Mouse (Mus musculus) neural tube, embryonic 13.5 days (tissue): ENCODE measurements at regions not wholly inside any gene's neighbourhood (a gene's known extent, or its start where the extent isn't known, plus 50 kb on each side); places are given as distances from the start of the nearest gene placed in this dataset.

Experiments used
- ATAC-seq: fragments of 200-750 bp; cut with Nextera tagmentation; 2 replicates; pipeline ENCODE4 v1.8.0; 2017; ENCODE audit warnings: low read depth, mild to moderate bottlenecking, moderate TSS enrichment, moderate library complexity
- H3K27ac ChIP-seq: fragments of 300-500 bp; sonication (generic); replicated peaks from 2 replicates; pipeline ENCODE4 v1.5.1; 2015; ENCODE audit warnings: moderate library complexity, mild to moderate bottlenecking, inconsistent platforms
- H3K27me3 ChIP-seq: fragments of 300-500 bp; sonication (generic); 2 replicates; pipeline ENCODE4 v1.6.1; 2015; ENCODE audit warnings: mild to moderate bottlenecking, inconsistent platforms
- H3K36me3 ChIP-seq: fragments of 300-500 bp; sonication (generic); 2 replicates; pipeline ENCODE4 v1.6.1; 2015; ENCODE audit warnings: mild to moderate bottlenecking, inconsistent platforms
- H3K4me1 ChIP-seq: fragments of 300-500 bp; sonication (generic); replicated peaks from 2 replicates; pipeline ENCODE4 v1.6.1; 2015; ENCODE audit warnings: inconsistent platforms
- H3K4me2 ChIP-seq: fragments of 300-500 bp; sonication (generic); 2 replicates; pipeline ENCODE4 v1.6.1; 2015; ENCODE audit warnings: inconsistent platforms, mild to moderate bottlenecking, moderate library complexity
- H3K4me3 ChIP-seq: fragments of 300-500 bp; sonication (generic); 2 replicates; pipeline ENCODE4 v1.5.1; 2015; ENCODE audit warnings: mild to moderate bottlenecking, inconsistent platforms
- H3K9ac ChIP-seq: fragments of 300-500 bp; sonication (generic); 2 replicates; pipeline ENCODE4 v1.6.1; 2015; ENCODE audit warnings: moderate library complexity, mild to moderate bottlenecking, inconsistent platforms
- H3K9me3 ChIP-seq: fragments of 300-500 bp; sonication (generic); 2 replicates; pipeline ENCODE4 v1.6.1; 2016; ENCODE audit warnings: inconsistent platforms
- WGBS: fragments of 180-500 bp; shearing (Covaris S2); methylation state at CpG from one replicate; pipeline ENCODE4 v1.1.7; 2015; 5-methylcytosine and 5-hydroxymethylcytosine counted together

- no peaks in the 10 kb centered on the region for H3K27me3 ChIP-seq
- no peaks in the 10 kb centered on the region for H3K9me3 ChIP-seq
- H3K36me3 ChIP-seq = no peaks in the 10 kb centered on the region
- no peak overlapping the region for H3K27ac ChIP-seq
- H3K4me2 ChIP-seq = no peak overlapping the region
- 77% methylated on average over 7 of the region's 7 CpGs for WGBS
- no peak for ATAC-seq
- H3K4me3 ChIP-seq = no peak overlapping the region
- H3K4me1 ChIP-seq = peaks cover 16% of the 10 kb centered on the region
- no peak overlapping the region for H3K9ac ChIP-seq
Observed at GRCm38 (mm10) chr3:103465132-103465690, 109.8 kb upstream of the Syt6 start.

DNA sequence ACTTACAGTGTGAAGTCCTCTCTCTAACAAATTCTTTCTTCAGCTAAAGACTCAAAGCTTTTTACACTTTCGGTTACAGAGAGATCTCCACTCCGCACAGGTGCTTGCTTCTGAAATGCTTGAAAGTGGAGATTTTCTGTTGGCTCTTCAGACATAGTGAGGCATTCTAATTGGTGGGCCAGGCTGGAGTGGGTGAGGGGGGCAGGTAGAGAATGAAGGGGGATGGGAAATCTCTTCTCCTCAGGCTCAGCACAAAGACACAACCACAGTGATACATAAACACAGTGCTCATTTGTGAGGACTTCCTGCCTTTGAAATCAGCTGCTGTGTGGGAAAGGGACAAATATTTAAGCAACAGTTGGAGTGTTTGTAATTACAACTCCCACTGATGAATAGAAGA lies 109.1 kb upstream of the Syt6 start:
- no peak for ATAC-seq
- Histone ChIP-seq H3K36me3 (no peaks in the 10 kb centered on the region), H3K27me3 (no peaks in the 10 kb centered on the region), H3K9ac (no peak overlapping the region), H3K9me3 (no peaks in the 10 kb centered on the region), H3K4me1 (peaks cover 16% of the 10 kb centered on the region), H3K27ac (no peak overlapping the region), H3K4me3 (no peak overlapping the region), H3K4me2 (no peak overlapping the region)
- WGBS = 61% methylated on average over 2 of the region's 2 CpGs

GRCm38 (mm10) chr3:103470586-103471400 lies 104.2 kb upstream of the Syt6 start:
- no peak for ATAC-seq
- WGBS = 91% methylated on average over 15 of the region's 15 CpGs
- H3K27me3 ChIP-seq = no peaks in the 10 kb centered on the region
- no peak overlapping the region for H3K4me2 ChIP-seq
- no peaks in the 10 kb centered on the region for H3K9me3 ChIP-seq
- H3K9ac ChIP-seq = no peak overlapping the region
- H3K4me3 ChIP-seq = no peak overlapping the region
- no peaks in the 10 kb centered on the region for H3K36me3 ChIP-seq
- 0 out of 2 replicates have a peak, but pooled peaks cover 4% of the 10 kb centered on the region for H3K4me1 ChIP-seq
- no peak overlapping the region for H3K27ac ChIP-seq

- Histone ChIP-seq H3K4me2 (no peak overlapping the region), H3K9me3 (no peaks in the 10 kb centered on the region), H3K27me3 (no peaks in the 10 kb centered on the region), H3K4me3 (no peak overlapping the region), H3K4me1 (no peaks in the 10 kb centered on the region), H3K27ac (no peak overlapping the region), H3K9ac (no peak overlapping the region), H3K36me3 (no peaks in the 10 kb centered on the region)
- ATAC-seq = no peak
- 86% methylated on average over 10 of the region's 10 CpGs for WGBS
Observed at GRCm38 (mm10) chr3:103472598-103472997, 102.4 kb upstream of the Syt6 start.

DNA sequence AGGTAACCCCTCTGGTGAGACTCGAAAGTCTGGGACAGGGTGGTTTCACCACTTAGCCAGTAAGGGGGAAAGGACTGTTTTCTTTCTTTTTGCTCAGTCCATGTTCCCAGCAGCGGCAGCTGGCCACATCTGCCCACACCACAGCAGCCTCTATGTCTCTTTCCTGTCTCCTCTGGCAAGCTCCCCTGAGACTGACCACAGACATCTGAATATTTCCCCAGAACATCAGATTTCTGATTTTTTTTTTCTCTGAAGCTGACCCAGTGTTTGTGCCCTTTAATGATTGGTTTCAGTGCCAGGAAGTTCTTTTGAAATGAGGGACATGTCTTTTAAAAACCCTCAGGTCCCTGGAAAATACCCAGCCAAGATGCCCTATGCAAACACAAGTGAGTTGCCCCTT lies 101.7 kb upstream of the Syt6 start:
- Histone ChIP-seq H3K4me1 (no peaks in the 10 kb centered on the region), H3K4me2 (no peak overlapping the region), H3K36me3 (no peaks in the 10 kb centered on the region), H3K9me3 (no peaks in the 10 kb centered on the region), H3K4me3 (no peak overlapping the region), H3K9ac (no peak overlapping the region), H3K27me3 (no peaks in the 10 kb centered on the region), H3K27ac (no peak overlapping the region)
- WGBS = 77% methylated on average over 2 of the region's 2 CpGs
- ATAC-seq = no peak

GRCm38 (mm10) chr3:103479845-103480543 lies 95.0 kb upstream of the Syt6 start:
- Histone ChIP-seq H3K4me3 (no peak overlapping the region), H3K36me3 (no peaks in the 10 kb centered on the region), H3K4me2 (no peak overlapping the region), H3K9me3 (no peaks in the 10 kb centered on the region), H3K27ac (no peak overlapping the region), H3K27me3 (no peaks in the 10 kb centered on the region), H3K4me1 (no peaks in the 10 kb centered on the region), H3K9ac (no peak overlapping the region)
- 61% methylated on average over 2 of the region's 2 CpGs for WGBS
- no peak for ATAC-seq

DNA sequence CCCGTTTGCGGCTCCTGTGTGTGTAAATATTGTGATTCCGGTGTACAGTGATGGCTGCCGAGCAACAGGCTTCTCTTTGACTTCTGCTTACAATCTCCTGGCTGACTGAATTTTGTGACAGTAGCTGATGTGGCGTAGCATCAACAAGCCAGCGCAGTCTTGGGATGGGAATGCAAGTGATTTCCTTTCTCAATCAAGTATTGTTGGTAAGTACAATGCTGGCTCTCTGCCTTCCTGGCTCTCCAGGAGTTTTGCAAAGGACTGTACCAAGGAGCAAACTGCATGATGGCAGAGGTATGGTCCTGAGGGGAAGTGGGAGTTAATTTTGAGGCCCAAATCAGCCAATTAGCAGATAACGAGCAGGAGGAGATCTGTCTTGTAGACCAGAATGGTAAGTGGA lies 94.4 kb upstream of the Syt6 start:
- H3K4me1 ChIP-seq = no peaks in the 10 kb centered on the region
- no peak for ATAC-seq
- WGBS = 87% methylated on average over 7 of the region's 7 CpGs

DNA sequence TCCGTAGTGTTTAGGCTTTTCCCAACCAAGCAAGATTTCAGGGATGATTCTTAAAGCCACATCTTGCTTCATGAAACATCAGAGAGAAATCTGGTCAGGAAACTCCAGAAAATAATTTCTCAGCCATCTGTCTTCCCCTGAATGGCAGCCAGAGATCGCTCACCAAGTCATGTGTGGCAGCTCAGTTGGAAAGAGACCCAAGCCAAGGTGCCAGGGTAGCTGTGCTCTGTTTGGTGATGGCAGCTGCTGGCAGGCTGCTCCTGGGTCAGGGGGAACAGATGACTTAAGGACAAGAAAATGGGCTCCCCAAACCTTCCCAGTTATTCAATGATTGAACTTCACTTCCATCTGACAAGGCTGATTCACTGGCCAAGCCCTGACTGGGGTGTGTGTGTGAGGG lies 91.7 kb upstream of the Syt6 start:
- Histone ChIP-seq H3K9me3 (no peaks in the 10 kb centered on the region), H3K4me1 (no peaks in the 10 kb centered on the region), H3K4me2 (no peak overlapping the region), H3K27ac (no peak overlapping the region), H3K4me3 (no peak overlapping the region), H3K36me3 (no peaks in the 10 kb centered on the region), H3K9ac (no peak overlapping the region), H3K27me3 (no peaks in the 10 kb centered on the region)
- 88% methylated on average over 2 of the region's 2 CpGs for WGBS
- no peak for ATAC-seq

More for the DNA sequence above, 94.4 kb upstream of the Syt6 start:
- Histone ChIP-seq H3K4me3 (no peak overlapping the region), H3K36me3 (no peaks in the 10 kb centered on the region), H3K27ac (no peak overlapping the region), H3K9ac (no peak overlapping the region), H3K4me2 (no peak overlapping the region), H3K9me3 (no peaks in the 10 kb centered on the region), H3K27me3 (no peaks in the 10 kb centered on the region)

GRCm38 (mm10) chr3:103483762-103484161 lies 91.3 kb upstream of the Syt6 start:
- H3K4me1 ChIP-seq = no peaks in the 10 kb centered on the region
- WGBS = 72% methylated on average over 3 of the region's 3 CpGs
- no peaks in the 10 kb centered on the region for H3K9me3 ChIP-seq
- no peak overlapping the region for H3K4me2 ChIP-seq
- no peak overlapping the region for H3K4me3 ChIP-seq
- H3K36me3 ChIP-seq = no peaks in the 10 kb centered on the region
- H3K27me3 ChIP-seq = no peaks in the 10 kb centered on the region
- no peak overlapping the region for H3K9ac ChIP-seq
- H3K27ac ChIP-seq = no peak overlapping the region
- no peak for ATAC-seq

DNA sequence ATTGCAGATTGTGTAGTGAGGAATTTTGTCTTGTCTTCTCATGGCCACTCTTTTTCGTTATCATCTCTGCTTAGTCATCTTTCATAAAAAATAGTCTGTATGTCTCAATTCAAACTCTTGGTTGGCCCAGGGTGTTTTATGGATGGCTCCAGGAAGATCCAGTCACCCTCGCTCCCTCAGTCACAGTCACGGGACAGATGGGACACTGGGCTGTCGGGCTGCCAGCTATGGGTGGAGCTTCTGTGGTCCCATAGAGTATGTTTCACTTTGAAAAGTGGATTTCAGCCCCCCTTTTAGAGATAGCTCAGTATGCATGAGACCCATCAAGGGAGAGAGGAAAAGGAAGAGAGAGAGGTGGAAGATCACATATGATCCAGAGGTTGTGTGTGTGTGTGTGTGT lies 85.2 kb upstream of the Syt6 start:
- no peak for ATAC-seq
- Histone ChIP-seq H3K27me3 (no peaks in the 10 kb centered on the region), H3K4me2 (no peak overlapping the region), H3K4me3 (no peak overlapping the region), H3K4me1 (no peaks in the 10 kb centered on the region), H3K9ac (no peak overlapping the region), H3K36me3 (no peaks in the 10 kb centered on the region), H3K9me3 (no peaks in the 10 kb centered on the region), H3K27ac (no peak overlapping the region)
- WGBS = 84% methylated on average over 4 of the region's 4 CpGs

DNA sequence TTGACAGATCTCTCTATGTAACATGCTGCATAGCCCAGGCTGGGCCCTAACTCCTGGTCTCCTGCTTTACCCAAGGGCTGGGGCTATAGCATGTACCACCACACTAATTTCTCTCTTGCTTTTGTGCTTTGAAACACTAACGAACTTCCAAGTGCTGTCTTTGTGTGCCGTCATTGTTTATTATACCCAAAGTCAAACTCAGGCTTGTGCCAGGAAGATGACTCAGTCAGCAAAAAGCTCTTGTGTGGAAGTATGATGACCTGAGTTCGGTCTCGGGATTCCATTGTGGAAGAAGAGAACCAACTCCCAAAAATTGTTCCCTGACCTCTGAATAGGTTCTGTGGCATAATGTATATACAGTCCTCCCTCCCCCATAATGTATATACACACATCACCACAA lies 84.1 kb upstream of the Syt6 start:
- no peak for ATAC-seq
- no peak overlapping the region for H3K9ac ChIP-seq
- no peaks in the 10 kb centered on the region for H3K36me3 ChIP-seq
- WGBS = 90% methylated on average over 4 of the region's 4 CpGs
- H3K27ac ChIP-seq = no peak overlapping the region
- H3K27me3 ChIP-seq = no peaks in the 10 kb centered on the region
- H3K4me1 ChIP-seq = no peaks in the 10 kb centered on the region
- no peak overlapping the region for H3K4me2 ChIP-seq
- no peaks in the 10 kb centered on the region for H3K9me3 ChIP-seq
- no peak overlapping the region for H3K4me3 ChIP-seq

DNA sequence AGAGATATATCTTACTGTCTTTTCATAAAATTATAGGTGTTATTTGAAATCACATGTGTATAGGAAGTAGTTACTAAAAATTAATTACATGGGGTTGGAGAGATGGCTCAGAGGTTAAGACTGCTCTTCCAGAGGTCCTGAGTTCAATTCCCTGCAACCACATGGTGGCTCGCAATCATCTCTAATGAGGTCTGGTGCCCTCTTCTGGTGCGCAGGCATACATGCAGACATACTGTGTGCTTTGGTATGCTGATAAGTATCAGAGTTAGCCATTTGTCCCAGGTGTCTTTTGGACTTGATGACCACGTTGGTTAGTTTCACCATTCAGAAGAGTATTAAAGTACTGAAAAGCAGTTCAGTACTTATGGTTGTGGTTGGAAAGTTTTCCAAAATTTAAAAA lies 82.8 kb upstream of the Syt6 start:
- 90% methylated on average over 3 of the region's 3 CpGs for WGBS
- Histone ChIP-seq H3K9ac (no peak overlapping the region), H3K9me3 (no peaks in the 10 kb centered on the region), H3K4me3 (no peak overlapping the region), H3K4me2 (no peak overlapping the region), H3K4me1 (no peaks in the 10 kb centered on the region), H3K27ac (no peak overlapping the region), H3K27me3 (no peaks in the 10 kb centered on the region), H3K36me3 (no peaks in the 10 kb centered on the region)
- ATAC-seq = no peak
